Mouse (Mus musculus) lung, postnatal 25 days (tissue): ENCODE data around the gene Kcnj14.
A peak's percentile ranks its signal among the peaks of the same experiment; 100 is the strongest.

Experiments
- DNase-seq: peaks from one replicate; pipeline ENCODE4 v3.0.0; 2022; ENCODE audit warnings: low spot score

Kcnj14 gene

GRCm38 (mm10) chr7:45824598-45824997 is at the start of gene Kcnj14:
Gene Kcnj14, minus strand, starts transcription at chr7:45824782.
- no peak for DNase-seq

DNA sequence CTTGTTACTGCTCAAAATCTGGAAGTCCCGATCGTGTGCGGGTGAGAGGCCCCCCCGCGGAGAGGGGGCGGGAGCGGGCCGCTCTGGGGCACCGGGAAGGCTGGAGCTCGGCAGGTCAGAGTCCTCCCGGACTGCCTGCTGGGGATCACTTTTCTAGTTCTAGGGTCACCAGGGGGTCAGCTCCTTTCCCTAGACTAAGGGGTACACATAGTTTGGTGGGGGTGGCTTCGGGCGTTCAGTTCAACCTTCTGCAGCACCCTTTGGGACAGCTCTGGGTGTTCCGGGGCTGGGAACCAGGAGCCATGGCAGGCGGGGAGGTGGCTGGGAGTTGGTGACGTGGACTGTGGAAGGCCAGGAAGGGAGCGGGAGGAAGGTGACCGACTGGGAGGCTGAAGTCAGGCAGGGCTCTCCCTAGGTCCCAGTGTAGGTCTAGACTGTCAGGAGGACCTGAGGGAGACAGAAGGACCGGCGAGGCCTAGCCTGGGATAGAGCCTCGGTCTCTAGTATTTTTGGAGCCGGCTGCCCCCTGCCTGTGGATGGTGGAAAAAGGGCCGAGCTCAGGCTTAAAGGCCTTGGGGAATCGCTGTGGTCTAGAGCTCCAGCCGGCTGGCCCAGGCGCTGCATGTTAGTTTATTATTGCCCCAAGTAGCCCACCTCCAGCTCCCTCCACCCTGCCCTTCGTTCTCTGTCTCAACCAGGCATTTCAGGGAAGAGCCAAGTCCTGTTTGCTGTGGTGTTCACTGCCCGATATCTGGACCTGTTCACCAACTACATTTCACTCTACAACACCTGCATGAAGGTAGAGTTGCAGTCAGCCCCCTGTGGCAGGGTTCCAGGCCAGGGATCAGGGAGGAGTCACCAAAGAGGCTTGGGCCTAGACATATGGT is 48.7 kb upstream of the Kcnj14 start:
- peak; percentile 44 for DNase-seq

DNA sequence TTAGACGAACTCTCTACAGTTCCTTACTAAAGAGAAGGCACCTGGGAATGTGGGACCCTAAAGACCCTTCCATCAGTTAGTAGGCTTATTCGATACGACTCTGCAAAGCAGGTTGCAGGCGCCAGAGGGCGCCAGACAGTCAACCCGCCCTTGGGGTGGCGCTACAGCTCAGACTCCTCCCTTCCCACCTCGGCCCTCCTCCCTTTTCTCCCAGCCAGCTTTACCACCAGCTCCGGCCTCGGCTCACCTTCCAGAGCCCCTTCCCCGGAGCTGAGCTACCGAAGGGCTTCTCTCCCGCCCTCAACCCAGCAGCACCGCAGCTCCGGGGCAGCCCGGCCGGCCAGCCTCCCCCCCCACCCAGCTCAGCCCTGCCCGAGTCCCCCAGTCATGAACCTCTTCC is 48.0 kb upstream of the Kcnj14 start, which contains the start of gene Kdelr1:
TSS of gene Kdelr1 (plus strand) at position 149 of the 400 bp plus-strand sequence.
- DNase-seq = peak; percentile 92

DNA sequence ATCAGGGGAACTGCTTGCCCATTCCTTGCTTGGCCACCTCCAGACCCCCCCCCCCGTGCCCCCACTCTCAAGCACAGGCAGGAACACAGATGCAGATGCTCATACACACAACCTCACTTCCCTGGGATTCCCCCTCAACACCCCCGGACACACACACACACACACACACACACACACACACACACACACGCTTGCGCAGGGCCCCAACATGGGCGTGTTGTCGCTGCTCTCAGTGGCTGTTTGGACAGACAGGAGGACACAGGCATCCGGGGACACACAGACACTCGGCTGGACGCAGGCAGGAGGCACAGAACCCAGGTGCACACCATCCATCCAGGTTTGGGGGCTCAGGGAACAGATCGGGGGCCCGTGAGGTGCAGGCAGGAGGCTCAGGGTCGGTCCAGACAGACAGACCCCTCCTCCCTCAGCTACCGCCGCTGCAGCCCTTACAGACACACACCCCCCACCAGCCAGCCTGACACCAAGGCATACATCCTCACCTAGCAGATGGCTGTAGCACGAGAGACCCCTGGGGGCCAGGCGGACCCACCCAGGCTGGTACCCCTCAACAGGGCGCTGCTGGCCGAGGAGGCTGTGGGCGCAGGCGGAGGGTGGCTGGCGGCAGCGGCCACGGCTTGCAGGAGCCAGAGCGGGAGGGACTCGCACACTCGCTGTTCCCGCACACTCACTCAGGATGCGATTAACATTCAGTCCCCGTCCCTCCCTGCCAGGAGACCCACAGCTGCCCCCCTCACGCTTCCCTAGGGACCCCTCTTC is 45.9 kb upstream of the Kcnj14 start:
- no peak for DNase-seq

DNA sequence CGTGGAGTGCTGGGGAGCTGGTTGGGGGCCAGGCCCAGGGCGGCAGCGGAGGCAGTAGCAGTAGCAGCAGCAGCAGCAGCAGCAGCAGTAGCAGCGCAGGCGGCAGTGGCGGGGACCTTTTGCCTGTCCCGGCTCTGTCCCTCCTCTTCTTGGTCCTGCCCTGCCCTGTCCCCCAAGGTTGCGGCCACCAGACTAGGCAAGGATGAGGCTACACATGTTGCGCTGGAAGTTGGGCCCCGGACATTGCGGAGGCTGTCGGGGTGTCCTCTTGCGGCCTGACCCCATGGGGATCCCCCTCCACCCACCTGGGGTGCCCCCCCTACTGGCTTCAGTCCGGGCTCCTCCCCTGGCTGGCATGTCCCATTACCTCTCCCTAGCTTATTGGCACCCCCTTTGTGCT is 45.2 kb upstream of the Kcnj14 start:
- DNase-seq = no peak

DNA sequence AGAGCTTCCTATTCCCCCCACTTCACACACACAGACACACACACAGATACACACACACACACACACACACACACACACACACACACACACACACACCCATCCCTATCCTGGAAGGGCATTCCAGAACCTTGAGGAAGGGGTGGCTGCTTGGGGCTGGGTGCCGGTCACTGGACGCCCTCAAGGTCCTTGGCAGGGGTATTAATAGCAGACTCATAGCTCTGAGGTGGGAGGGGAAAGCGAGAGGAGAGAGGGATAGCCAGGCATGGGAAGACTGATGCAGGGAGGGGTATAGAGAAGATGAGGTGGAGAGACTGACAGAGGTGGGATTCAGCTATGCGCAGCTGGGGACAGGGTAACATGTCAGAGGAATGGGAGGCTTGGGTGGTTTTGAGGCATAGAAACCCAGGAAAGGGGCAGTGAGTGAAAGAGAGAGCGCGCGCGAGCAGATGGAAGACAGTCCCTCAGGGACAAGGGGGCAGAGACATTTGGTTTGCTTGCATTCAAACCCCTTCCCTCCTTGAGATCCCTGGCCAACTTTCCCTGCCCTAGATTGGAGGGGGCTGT is 44.6 kb upstream of the Kcnj14 start:
- DNase-seq = no peak

DNA sequence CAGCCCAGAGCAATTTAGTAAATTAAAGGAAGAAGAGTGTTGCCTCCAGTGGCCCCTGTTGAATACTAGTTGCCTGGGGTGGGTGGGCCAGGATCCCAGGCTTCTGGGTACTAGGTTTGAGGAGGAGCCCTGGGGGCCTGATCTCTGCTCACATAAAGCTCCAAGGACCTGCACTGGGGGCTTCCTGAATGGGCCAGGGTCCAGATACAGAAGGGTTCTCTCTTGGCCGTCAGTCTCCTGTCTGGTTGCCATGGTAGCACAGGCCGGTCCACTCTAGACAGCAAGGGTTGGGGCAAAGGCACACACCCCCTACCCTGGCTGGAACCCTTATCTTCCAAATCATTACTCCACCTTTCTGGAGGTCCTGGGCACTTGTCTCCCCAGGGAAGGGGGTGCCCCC is 43.3 kb upstream of the Kcnj14 start:
- DNase-seq = no peak

DNA sequence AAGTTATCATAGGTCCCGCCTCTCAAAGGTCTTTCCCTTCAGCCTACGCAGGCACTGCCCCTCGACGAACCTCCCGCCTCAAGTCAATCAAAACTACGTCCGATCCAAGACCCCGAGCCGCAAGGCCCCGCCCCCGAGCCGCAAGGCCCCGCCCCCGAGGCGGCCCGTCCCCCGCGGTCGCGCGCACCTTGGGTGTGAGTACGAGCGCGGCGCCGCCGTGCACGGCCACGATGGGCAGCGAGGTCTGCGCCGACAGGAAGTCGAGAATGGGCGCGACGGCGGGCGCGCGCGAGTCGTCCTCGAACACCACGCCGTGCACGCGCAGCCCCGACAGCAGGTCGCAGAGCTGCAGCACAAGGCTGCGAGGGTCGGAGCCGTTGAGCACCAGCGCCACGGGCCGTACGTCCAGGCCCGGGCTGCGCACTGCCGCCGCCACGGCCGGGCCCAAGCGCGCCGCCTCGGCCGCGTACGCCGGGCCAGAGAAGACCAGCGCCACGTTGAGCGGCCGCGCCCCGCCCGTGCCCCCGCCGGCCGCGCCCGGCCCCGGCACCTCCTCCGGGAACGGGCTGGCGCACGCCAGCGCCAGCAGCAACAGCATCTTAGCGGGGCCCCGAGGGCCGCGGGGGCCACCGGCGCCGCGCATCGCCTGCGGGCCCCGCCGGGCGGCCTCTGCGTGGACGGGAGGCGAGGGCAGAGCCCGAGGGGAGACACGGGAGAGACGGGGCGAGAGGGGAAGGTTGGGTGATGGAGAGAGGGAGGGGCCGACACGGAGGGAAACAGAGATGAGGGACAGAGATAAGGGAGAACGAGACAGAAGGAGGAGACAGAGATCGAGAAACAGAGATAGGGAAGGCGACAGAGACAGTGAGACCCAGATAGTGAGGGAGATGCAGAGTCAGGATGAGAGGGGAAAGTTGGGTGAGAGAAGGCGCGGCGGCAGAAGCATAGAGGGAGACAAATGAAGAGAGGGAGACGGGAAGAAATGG is 41.6 kb upstream of the Kcnj14 start:
- DNase-seq = peak; percentile 93

GRCm38 (mm10) chr7:45864435-45864834 is 39.9 kb upstream of the Kcnj14 start:
- no peak for DNase-seq

DNA sequence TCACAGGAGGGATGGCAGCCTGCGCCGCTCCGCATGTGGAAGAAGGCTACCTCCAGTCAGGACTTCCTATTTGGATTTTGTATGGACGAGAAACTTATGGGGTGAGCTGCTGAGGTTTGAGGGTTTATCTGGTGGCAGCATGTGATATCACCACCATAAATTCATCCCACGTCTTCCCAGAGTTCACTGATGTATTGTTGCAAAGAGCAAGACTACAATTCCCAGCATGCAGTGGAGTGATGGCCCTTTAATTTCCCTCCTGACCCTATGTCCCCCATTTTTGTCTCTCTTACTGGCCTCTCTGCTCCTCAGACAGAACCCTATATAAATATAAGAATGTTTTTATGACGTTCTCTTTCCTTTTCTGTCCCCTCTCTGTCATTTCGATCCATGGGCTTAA is 38.2 kb upstream of the Kcnj14 start:
- DNase-seq = no peak

DNA sequence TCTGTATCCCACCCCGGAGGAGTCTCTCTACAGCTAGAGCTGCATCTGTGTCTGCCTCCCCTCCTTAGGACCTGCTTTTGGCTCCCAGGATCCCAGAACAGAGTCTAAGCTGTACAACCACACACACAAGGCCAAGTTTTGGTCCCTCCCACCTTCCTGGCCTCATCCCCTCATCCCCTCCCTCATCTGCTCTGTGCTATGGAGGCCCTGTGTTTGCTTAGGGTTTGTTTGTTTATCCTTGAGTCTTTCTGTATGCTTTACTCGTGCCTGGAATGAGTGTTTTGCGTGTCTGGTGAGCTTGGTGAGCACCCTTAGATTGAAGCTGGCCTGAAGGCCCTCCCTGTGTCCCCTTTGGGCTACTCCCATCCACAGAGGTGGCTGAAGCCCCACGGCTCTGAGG is 34.4 kb upstream of the Kcnj14 start:
- peak; percentile 50 for DNase-seq

GRCm38 (mm10) chr7:45856950-45857901 is 32.6 kb upstream of the Kcnj14 start:
- no peak for DNase-seq

DNA sequence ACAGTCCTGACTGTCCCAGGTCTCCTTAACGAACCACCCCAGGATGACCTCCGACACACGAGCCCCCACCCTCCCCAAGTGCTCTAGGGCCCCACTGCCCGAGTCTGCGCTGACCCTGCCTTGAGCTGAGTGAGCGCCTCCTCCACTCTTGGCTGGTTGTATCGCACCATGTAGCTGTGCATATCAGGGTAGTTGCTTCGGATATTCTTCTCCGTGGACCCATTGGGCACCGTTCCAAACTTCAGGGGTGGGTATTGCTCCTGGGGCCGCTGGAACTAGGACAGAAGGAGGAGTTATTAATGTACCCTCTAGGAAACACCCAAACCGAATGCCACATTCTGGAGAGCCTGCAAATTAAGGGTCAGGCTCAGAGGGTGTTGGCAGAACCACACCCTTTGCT is 28.5 kb upstream of the Kcnj14 start:
- DNase-seq = no peak

DNA sequence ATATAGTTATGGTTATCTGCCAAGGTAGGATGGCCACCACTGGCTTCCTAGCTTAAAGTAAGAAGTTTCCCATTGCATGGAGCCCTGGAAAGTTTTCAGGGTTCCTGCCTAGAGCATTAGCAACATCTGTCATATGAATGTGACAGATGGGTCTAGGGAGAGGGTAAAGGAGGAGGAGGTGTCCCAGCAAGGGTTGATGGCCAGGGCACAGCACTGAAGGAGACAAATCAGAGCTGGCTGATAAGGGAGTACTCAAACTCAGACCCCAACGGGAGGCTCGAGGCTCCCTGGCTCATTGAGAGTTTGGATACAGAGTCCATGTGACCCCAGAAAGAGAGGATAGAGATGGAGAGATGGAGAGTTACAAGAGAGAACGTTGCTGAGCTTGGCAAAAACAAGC is 26.1 kb upstream of the Kcnj14 start:
- DNase-seq = no peak

- DNase-seq = no peak
Observed at GRCm38 (mm10) chr7:45848447-45849027, 24.0 kb upstream of the Kcnj14 start.

- DNase-seq = no peak
Observed at GRCm38 (mm10) chr7:45842950-45843744, 18.6 kb upstream of the Kcnj14 start.

- no peak for DNase-seq
Observed at GRCm38 (mm10) chr7:45833924-45834323, 9.3 kb upstream of the Kcnj14 start.

- no peak for DNase-seq
Observed at GRCm38 (mm10) chr7:45833148-45833790, 8.7 kb upstream of the Kcnj14 start.

DNA sequence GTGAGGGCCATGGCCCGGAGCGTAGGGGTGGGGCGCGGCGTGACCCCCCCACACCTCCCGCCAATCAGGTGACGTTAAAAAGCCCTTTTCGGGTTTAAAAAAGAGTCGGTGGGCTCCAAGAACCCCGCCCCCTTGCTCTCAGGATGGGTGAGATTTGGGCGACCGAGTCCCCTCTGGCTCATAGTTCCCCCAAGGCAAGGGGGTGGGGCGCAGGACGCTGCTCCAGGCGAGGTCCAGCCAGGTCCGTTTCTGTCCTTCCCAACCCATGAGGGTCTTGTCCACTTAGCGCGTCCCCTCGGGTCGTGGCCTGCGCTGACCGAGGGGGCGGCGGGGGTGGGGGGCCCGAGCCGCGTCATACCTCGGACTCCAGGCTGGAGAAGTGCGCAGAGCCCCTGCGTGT is 7.8 kb upstream of the Kcnj14 start:
- DNase-seq = no peak
